Mouse (Mus musculus): ENCODE data around the gene Osbp2. TPM values are rescaled to one million over a fixed set of nuclear protein-coding genes. Genes with fewer than 3 reads are reported as not detected.
A peak's percentile ranks its signal among the peaks of the same experiment; 100 is the strongest.

Gene Osbp2
- total and polyA plus RNA-seq, 2 experiments from 2014 or later: 30.8 to 63.2 TPM

DNA sequence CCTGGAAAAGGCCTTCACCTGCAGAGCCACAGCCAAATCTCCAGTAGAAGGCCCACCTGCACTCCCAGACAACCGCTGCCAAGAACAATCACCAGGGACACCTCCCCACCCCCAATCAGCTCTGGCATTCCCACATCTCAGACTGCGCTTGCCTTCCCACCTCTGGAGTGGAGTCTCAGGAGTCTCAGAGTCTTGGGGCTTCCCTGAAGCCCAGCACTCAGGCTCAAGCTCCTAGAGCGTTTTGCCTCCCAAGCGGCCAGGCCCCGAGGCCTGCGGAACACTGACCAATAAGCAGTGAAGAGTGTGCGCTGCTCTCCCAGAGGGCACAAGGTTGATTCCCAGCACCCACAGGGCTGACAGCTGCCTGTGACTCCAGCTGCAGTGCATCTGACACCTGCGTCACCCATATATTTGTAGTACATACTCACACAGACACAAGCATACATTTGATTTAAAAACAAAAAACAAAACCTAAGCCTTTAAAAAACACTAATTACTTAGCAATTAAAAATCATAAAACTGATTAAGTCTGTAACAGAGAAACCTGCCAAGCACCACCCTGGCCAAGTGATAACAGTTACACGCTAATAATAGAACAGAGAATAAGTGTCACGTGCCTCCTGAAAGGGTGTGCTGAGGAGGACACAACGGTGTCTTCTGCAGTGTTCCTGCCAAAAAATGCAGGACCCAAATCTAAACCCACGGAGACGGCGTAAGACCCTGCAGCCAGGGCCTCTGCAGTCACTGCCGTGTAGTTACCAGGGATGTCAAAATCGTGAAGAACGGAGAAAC, 19.6 kb downstream of the Osbp2 start:
- no peak for DNase-seq
- no peaks in the 10 kb centered on the region for H3K36me3 ChIP-seq (ENCODE audit: insufficient read depth)
- no peak overlapping the region for H3K4me3 ChIP-seq (ENCODE audit: low read depth, low read length)
- no peaks in the 10 kb centered on the region for H3K27me3 ChIP-seq (ENCODE audit: insufficient read depth, low read length)
- WGBS: 65% methylated on average over 17 of the region's 17 CpGs
- H3K4me1 ChIP-seq (ENCODE audit: insufficient read depth): no peaks in the 10 kb centered on the region
- no peak for TF ChIP-seq CTCF (IDR thresholded peaks at IDR 0.05; ENCODE audit: low read depth)
- H3K9me3 ChIP-seq (ENCODE audit: low read length): no peaks in the 10 kb centered on the region
- no peak overlapping the region for H3K4me2 ChIP-seq (ENCODE audit: low read depth)
- ATAC-seq: no peak
- no peak overlapping the region for H3K9ac ChIP-seq
- no peak overlapping the region for H3K27ac ChIP-seq (ENCODE audit: low read depth, low read length)

DNA sequence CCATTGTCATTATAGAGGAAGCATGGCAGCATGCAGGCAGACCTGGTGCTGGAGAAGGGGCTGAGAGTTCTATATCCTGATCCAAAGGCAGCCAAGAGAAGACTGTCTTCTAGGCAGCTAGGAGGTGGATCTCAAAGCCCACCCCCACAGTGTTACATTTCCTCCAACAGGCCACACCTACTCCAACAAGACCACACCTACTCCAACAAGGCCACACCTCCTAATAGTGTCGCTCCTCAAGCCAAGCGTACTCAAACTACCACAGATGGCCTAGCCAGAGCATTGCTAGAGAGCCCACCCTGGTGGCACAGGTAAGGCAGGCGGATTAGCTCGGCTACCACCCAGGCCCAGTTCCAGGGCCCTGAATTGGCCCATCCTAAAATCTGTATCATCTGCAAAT, 28.4 kb downstream of the Osbp2 start:
- Histone ChIP-seq H3K9ac (no peak overlapping the region), H3K4me2 (ENCODE audit: low read depth) (no peak overlapping the region), H3K9me3 (ENCODE audit: low read length) (no peaks in the 10 kb centered on the region), H3K27ac (ENCODE audit: low read depth, low read length) (no peak overlapping the region), H3K4me1 (ENCODE audit: insufficient read depth) (no peaks in the 10 kb centered on the region), H3K36me3 (ENCODE audit: insufficient read depth) (no peaks in the 10 kb centered on the region), H3K27me3 (ENCODE audit: insufficient read depth, low read length) (no peaks in the 10 kb centered on the region), H3K4me3 (ENCODE audit: low read depth, low read length) (no peak overlapping the region)
- no peak for DNase-seq
- 73% methylated on average over 4 of the region's 4 CpGs for WGBS
- no peak for TF ChIP-seq CTCF (IDR thresholded peaks at IDR 0.05; ENCODE audit: low read depth)
- no peak for ATAC-seq

DNA sequence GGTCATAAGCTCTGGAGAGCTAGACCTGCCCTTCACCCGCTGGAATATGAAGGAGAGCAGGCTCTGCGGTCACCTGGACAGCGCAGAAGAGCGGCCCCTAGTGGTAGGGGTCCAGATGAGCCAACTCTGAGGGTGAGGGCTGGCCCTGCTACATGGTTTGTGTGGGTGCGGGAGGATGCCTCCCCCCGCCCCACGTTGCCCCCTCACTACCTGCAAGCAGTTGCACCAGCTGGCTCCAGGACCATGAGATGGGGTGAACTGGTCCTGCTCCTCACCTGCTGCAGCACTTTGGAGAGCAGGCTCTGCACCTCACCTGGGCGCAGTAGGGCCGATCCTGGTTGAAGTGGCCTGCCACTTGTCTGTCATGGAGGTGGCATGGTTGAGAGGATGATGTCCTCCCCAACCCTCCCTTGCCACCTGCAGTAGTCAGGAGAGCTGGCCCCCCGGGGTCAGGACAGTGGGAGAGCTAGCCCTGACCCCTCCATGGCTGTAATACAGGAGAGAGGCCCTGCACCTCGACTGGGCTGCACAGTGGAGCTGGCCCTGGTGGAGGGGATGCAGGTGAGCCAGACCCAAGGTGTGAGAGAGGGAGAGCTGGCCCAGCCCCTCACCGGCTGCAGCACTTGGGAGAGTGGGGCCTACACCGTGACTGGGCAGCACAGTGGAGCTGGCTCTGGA, 29.1 kb downstream of the Osbp2 start:
- no peaks in the 10 kb centered on the region for H3K27me3 ChIP-seq (ENCODE audit: insufficient read depth, low read length)
- peak; percentile 58 for TF ChIP-seq CTCF (IDR thresholded peaks at IDR 0.05; ENCODE audit: low read depth)
- ATAC-seq (no peak), DNase-seq (no peak)
- 44% methylated on average over 13 of the region's 13 CpGs for WGBS
- no peak overlapping the region for H3K4me2 ChIP-seq (ENCODE audit: low read depth)
- H3K36me3 ChIP-seq (ENCODE audit: insufficient read depth): no peaks in the 10 kb centered on the region
- H3K27ac ChIP-seq (ENCODE audit: low read depth, low read length): no peak overlapping the region
- H3K9ac ChIP-seq: no peak overlapping the region
- H3K4me3 ChIP-seq (ENCODE audit: low read depth, low read length): no peak overlapping the region
- no peaks in the 10 kb centered on the region for H3K9me3 ChIP-seq (ENCODE audit: low read length)
- H3K4me1 ChIP-seq (ENCODE audit: insufficient read depth): no peaks in the 10 kb centered on the region

DNA sequence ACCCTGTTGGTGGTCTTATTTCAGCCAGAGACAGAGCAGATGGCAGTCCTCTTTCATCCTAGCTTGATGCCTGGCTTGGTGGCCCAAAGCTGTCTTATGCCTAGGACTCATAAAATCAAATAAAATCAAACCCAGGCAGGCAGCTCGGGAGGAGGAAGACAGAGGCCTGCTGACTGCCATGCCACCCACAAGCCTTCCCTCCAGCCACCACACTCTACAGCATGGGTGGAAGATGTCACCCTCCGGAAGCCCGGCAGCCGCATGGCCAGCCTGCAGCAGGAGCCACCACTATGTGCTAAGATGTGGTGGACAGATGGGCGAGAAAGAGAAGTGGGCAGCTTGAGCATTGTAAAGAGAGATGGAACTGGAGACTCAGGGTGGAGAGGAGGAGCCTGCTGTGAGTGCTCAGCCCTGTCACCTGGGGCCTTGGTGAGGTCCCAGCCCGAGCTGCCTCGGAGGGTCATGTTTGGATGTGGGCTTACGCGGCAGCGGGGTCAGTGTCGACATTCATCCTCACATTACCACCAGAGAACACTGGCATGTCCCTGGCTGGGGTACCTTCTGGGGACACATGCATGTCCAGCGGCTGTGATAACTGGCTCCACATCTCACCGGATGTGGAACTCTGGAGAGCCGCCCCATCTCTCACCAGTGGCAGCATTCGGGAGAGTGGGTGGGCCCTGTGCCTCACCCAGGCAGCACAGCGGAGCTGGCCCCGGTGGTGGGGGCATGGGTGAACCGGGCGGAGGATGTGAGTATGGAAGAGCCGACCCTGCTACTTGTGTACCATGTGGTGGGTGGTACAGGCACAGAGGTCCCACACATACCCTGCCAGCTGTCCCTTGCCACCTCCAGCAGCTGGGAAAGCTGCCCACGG, 29.9 kb downstream of the Osbp2 start:
- Histone ChIP-seq H3K9ac (no peak overlapping the region), H3K27ac (ENCODE audit: low read depth, low read length) (no peak overlapping the region)

DNA sequence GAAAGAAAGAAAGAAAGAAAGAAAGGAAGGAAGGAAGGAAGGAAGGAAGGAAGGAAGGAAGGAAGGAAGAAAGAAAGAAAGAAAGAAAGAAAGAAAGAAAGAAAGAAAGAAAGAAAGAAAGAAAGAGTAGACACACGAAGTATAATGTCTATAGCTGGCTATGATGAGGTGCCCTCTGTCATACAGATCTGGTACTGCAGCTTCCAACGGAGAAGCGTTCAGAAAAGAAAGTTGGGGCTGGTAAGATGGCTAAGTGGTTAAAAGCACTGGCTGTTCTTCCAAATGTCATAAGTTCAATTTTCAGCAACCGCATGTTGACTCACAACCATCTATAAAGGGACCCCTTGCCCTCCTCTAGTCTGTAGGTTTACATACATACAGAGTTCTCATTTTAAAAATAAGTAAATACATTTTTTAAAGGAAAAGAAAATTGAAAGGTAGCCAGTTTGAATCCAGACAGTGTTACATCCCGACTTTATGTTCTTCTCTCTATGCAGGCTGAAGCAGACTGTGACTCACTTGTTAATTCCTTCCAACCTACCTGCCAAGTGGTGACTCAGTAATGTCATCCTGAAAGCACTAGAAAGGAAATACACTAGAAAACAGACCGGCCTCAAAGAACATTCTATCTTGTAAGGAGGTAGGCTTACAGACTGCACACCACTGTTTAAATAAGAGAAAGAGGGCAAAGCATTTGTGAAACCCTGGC, 31.4 kb downstream of the Osbp2 start:
- Histone ChIP-seq H3K36me3 (ENCODE audit: insufficient read depth) (no peaks in the 10 kb centered on the region), H3K27me3 (ENCODE audit: insufficient read depth, low read length) (no peaks in the 10 kb centered on the region), H3K4me1 (ENCODE audit: insufficient read depth) (no peaks in the 10 kb centered on the region), H3K9ac (no peak overlapping the region), H3K4me2 (ENCODE audit: low read depth) (no peak overlapping the region), H3K9me3 (ENCODE audit: low read length) (no peaks in the 10 kb centered on the region), H3K4me3 (ENCODE audit: low read depth, low read length) (no peak overlapping the region), H3K27ac (ENCODE audit: low read depth, low read length) (no peak overlapping the region)
- WGBS: 47% methylated on average over 6 of the region's 6 CpGs
- DNase-seq (peak; percentile 45), ATAC-seq (no peak)
- peak; percentile 70 for TF ChIP-seq CTCF (IDR thresholded peaks at IDR 0.05; ENCODE audit: low read depth)

More for the DNA sequence above, 29.9 kb downstream of the Osbp2 start:
- ATAC-seq (peak; percentile 29), DNase-seq (no peak)
- no peaks in the 10 kb centered on the region for H3K36me3 ChIP-seq (ENCODE audit: insufficient read depth)
- H3K9me3 ChIP-seq (ENCODE audit: low read length): no peaks in the 10 kb centered on the region
- no peaks in the 10 kb centered on the region for H3K27me3 ChIP-seq (ENCODE audit: insufficient read depth, low read length)
- no peak overlapping the region for H3K4me3 ChIP-seq (ENCODE audit: low read depth, low read length)
- WGBS: 48% methylated on average over 21 of the region's 21 CpGs
- H3K4me1 ChIP-seq (ENCODE audit: insufficient read depth): no peaks in the 10 kb centered on the region
- TF ChIP-seq CTCF (IDR thresholded peaks at IDR 0.05; ENCODE audit: low read depth): no peak
- H3K4me2 ChIP-seq (ENCODE audit: low read depth): no peak overlapping the region

DNA sequence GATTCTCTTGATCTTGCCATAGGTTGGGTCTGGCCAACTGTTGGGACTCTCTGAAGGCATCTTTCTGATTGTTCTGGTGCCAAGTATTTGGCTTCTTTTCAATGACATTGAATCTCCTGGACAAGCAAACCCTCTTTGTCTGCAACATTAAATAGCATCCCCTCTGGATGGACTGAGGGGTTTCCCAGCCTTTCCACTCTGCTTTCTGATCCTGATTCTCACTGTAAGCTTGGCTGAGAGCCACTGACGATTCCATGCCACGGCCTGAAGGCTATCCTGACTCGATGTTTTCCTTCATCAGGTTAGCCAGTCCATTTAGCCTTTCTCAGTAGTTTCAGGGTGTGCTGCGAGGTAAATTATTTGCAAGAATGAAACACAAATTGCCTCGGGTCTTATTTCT, 34.0 kb downstream of the Osbp2 start:
- Histone ChIP-seq H3K4me2 (ENCODE audit: low read depth) (no peak overlapping the region), H3K4me1 (ENCODE audit: insufficient read depth) (no peaks in the 10 kb centered on the region), H3K27me3 (ENCODE audit: insufficient read depth, low read length) (no peaks in the 10 kb centered on the region), H3K9ac (no peak overlapping the region), H3K36me3 (ENCODE audit: insufficient read depth) (no peaks in the 10 kb centered on the region), H3K27ac (ENCODE audit: low read depth, low read length) (no peak overlapping the region), H3K9me3 (ENCODE audit: low read length) (no peaks in the 10 kb centered on the region), H3K4me3 (ENCODE audit: low read depth, low read length) (no peak overlapping the region)
- TF ChIP-seq CTCF (IDR thresholded peaks at IDR 0.05; ENCODE audit: low read depth): no peak
- WGBS: 74% methylated on average over 5 of the region's 5 CpGs
- ATAC-seq (no peak), DNase-seq (no peak)
